Mouse (Mus musculus) erythroblast, adult 5-6 weeks (primary cell): ENCODE results near the gene Dscam. TPM values are rescaled to one million over a fixed set of nuclear protein-coding genes. Genes with fewer than 3 reads are reported as not detected.

Experiments used
- total RNA-seq, 2 experiments: library from RNA; stranded (forward) in 1 of 2; stranded (reverse) in 1 of 2; fragments of 150-400 nt in 1 of 2; fragments of 200-764, 138-1000 nt in 1 of 2; gene quantifications; 2 replicates each; pipeline versions ENCODE4 v1.2.3 to v1.2.4; 2015 to 2017; ENCODE audit warnings: low replicate concordance in 2 of 2

The Dscam gene
- total RNA-seq, 2 experiments from 2014 or later, result 0.58 TPM; not detected in 1

Other genes starting within 250 kb of the Dscam start
- gene Bace2, start 186.0 kb upstream of the Dscam start, total RNA-seq (2015; ENCODE audit: low replicate concordance), result not detected in 2 replicates
- gene Bace2, start 186.0 kb upstream of the Dscam start, total RNA-seq (2017; ENCODE audit: low replicate concordance), result not detected in 2 replicates